Mouse (Mus musculus): Measurements from ENCODE around the gene Ndst2.

The Ndst2 gene

DNA sequence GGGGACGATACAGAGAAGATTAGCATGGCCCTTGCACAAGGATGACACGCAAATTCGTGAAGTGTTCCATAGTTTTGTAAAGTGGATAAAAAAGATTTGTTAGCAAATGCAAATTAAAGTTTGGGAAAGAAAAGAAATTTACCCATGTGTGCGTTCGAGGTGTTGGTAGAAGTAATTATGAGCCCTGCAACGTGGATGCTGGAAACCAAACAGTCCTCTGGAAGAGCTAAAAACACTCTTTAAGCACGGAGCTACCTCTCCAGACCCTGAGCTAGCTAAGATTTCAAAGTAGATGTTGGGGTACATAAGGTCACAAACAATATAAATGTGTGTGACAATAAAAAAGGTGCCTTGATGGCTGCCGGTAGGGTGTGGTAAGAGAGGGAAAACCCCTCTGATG lies 32.8 kb downstream of the Ndst2 start:
- in situ Hi-C loops (cut with MboI, MseI), result no loop called here

GRCm38 (mm10) chr14:20700362-20700761 lies 34.0 kb downstream of the Ndst2 start:
- in situ Hi-C loops (cut with MboI, MseI), result no loop called here

DNA sequence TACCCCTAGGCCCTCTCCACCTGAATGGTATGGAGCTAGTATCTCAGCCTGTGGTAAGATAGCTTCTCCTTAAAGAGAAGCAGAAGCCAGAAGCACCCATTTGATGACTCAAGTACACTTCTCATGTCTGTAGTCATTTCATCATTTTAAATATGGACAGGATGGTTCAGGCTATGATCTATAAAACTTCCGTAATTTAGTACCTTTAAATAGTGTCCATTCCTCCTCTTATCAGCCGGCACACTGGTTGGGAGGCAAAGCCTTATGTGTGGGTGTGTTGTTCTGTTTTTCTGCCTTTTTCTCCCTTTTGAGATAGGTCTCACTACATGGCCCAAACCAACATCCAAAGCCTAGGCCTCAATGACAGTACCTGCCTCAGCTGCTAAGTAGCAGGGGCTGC lies 35.8 kb downstream of the Ndst2 start:
- in situ Hi-C loops (cut with MboI, MseI), result no loop called here

- in situ Hi-C loops (cut with MboI, MseI), result no loop called here
Observed at GRCm38 (mm10) chr14:20696986-20697385, 37.4 kb downstream of the Ndst2 start.

- in situ Hi-C loops (cut with MboI, MseI), result no loop called here
Observed at GRCm38 (mm10) chr14:20695761-20696520, 38.4 kb downstream of the Ndst2 start.

DNA sequence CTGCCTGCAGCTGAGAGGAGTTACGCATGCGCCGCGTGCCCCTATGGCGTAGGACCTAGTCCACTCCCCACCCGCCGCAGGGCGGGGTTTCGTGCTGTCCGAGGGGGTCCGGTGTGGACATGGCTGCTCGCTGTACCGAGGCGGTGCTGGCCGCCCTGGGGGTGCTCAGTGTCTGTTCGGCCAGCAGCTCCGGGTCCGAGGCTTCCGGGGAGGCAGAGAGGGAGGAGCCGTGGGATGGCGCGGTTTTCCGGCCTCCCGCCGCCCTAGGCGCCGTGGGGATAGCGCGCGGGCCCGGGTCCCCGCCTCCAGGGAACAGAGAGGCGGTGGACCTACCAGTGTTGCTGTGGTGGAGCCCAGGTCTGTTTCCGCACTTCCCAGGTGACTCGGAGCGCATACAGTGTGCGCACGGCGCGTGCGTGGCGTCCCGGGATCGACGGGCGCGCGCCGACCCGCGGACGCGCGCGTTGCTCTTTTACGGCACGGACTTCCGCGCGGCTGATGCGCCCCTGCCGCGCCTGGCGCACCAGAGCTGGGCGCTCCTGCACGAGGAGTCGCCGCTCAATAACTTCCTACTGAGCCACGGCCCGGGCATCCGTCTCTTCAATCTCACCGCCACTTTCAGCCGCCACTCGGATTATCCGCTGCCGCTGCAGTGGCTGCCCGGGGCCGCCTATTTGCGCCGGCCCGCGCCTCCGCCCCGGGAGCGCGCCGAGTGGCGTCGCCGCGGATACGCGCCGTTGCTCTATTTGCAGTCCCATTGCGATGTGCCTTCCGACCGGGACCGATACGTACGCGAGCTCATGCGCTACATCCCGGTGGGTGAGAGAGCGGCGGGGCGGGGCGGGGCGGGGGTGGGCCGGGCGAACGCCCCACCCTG lies 39.2 kb downstream of the Ndst2 start, which contains the start of gene Fut11:
Fut11 (plus strand) TSS at position 85 of the 877 bp plus-strand sequence.
- in situ Hi-C loops (cut with MboI, MseI), result no loop called here

GRCm38 (mm10) chr14:20694185-20694883 lies 40.0 kb downstream of the Ndst2 start:
- in situ Hi-C loops (cut with MboI, MseI), result no loop called here

DNA sequence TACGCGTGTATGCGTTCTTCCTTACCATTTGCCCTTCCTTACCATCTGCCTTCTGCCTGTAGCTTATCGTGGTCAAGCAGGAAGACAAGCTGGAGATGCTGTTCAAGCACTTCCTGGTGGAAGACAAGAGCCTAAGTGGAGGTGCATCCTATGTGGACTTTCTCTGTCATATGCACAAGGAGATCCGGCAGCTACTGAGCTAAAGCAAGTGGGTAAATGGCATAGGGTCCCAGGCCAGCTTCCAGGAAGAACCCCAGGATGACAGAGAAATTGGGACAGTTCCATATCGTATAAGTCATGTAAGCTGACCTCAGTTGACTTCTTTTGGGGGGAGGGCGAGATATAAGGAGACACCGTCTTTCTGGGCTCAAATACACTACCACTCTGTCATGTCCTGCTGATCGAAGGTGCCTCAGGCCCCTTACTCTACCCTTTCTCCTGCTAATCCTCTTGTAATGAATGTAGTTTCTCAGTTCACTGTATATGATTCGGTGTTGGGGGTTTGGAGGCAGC lies 40.7 kb downstream of the Ndst2 start:
- in situ Hi-C loops (cut with MboI, MseI), result no loop called here

GRCm38 (mm10) chr14:20691772-20692171 lies 42.6 kb downstream of the Ndst2 start:
- in situ Hi-C loops (cut with MboI, MseI), result no loop called here

- in situ Hi-C loops (cut with MboI, MseI), result no loop called here
Observed at GRCm38 (mm10) chr14:20689009-20689408, 45.4 kb downstream of the Ndst2 start.

GRCm38 (mm10) chr14:20686576-20686975 lies 47.8 kb downstream of the Ndst2 start:
- in situ Hi-C loops (cut with MboI, MseI), result no loop called here

GRCm38 (mm10) chr14:20682498-20682897 lies 51.9 kb downstream of the Ndst2 start:
- in situ Hi-C loops (cut with MboI, MseI), result no loop called here

- in situ Hi-C loops (cut with MboI, MseI), result no loop called here
Observed at GRCm38 (mm10) chr14:20681742-20682141, 52.6 kb downstream of the Ndst2 start.

GRCm38 (mm10) chr14:20677906-20678305 lies 56.5 kb downstream of the Ndst2 start:
- in situ Hi-C loops (cut with MboI, MseI), result no loop called here

- in situ Hi-C loops (cut with MboI, MseI), result no loop called here
Observed at GRCm38 (mm10) chr14:20674064-20674833, 60.1 kb downstream of the Ndst2 start, which contains the start of gene Sec24c. TSS of gene Sec24c (plus strand) at chr14:20674308.

GRCm38 (mm10) chr14:20673735-20674063 lies 60.7 kb downstream of the Ndst2 start:
- in situ Hi-C loops (cut with MboI, MseI), result no loop called here
